Mouse (Mus musculus) C2C12 (cell line): ENCODE data around the gene Abcb8. TPM values are rescaled to one million over a fixed set of nuclear protein-coding genes. Genes with fewer than 3 reads are reported as not detected.

Experiments
- H3K27me3 ChIP-seq: one replicate; pipeline ENCODE4 v1.6.1; 2011; ENCODE audit not compliant: control insufficient read depth, insufficient read depth, insufficient read length
- H3K36me3 ChIP-seq: one replicate; pipeline ENCODE4 v1.6.1; 2011; ENCODE audit not compliant: control insufficient read depth, insufficient read depth
- H3K4me3 ChIP-seq: one replicate; pipeline ENCODE4 v1.5.1; 2011; ENCODE audit warnings: mild to moderate bottlenecking, control low read depth; ENCODE audit not compliant: poor library complexity, insufficient read depth, severe bottlenecking
- H3K79me2 ChIP-seq: one replicate; pipeline ENCODE4 v1.6.1; 2011; ENCODE audit not compliant: control insufficient read depth, insufficient read depth
- H3K79me3 ChIP-seq: one replicate; pipeline ENCODE4 v1.6.1; 2011; ENCODE audit warnings: low read depth, control low read depth
- H3ac ChIP-seq: one replicate; pipeline ENCODE3; 2011; ENCODE audit warnings: low read depth; ENCODE audit not compliant: control insufficient read depth, insufficient read length
- CEBPB ChIP-seq: IDR thresholded peaks from one replicate; pipeline ENCODE4 v1.6.1; 2011; ENCODE audit warnings: low read depth, mild to moderate bottlenecking, control low read depth, moderate library complexity
- CTCF ChIP-seq: IDR thresholded peaks from one replicate; pipeline ENCODE4 v1.5.1; 2011; ENCODE audit not compliant: control insufficient read depth, insufficient read depth, insufficient read length
- FOSL1 ChIP-seq: IDR thresholded peaks from one replicate; pipeline ENCODE4 v1.8.0; 2011; ENCODE audit warnings: mild to moderate bottlenecking, low read length; ENCODE audit not compliant: poor library complexity, insufficient read depth, severe bottlenecking
- MAX ChIP-seq: IDR thresholded peaks from one replicate; pipeline ENCODE4 v1.6.1; 2011; ENCODE audit warnings: mild to moderate bottlenecking, control low read depth
- MYOD1 ChIP-seq: IDR thresholded peaks from one replicate; pipeline ENCODE4 v1.6.1; 2011; ENCODE audit warnings: low read depth; ENCODE audit not compliant: control insufficient read depth, insufficient read length
- MYOG ChIP-seq: IDR thresholded peaks from one replicate; pipeline ENCODE4 v1.6.1; 2011; ENCODE audit not compliant: control insufficient read depth, insufficient read length; ENCODE audit errors: extremely low read depth
- USF1 ChIP-seq: IDR thresholded peaks from one replicate; pipeline ENCODE4 v1.6.1; 2011; ENCODE audit warnings: low read depth, mild to moderate bottlenecking, control low read depth, moderate library complexity
- polyA plus RNA-seq: library from polyadenylated mRNA; unstranded; fragments of >200 nt; fragmentation: generic; extraction: Trizol; gene quantifications from one replicate; pipeline ENCODE4 v1.2.1, GENCODE M21; 2012; ENCODE audit warnings: missing spikeins

Abcb8 gene
- polyA plus RNA-seq, 1 experiment = 25.1 TPM

GRCm38 (mm10) chr5:24424004-24424781, 30.7 kb downstream of the Abcb8 start:
- H3K79me3 ChIP-seq = peaks cover 15% of the 10 kb centered on the region
- peak overlapping the region; percentile 76 for H3ac ChIP-seq
- H3K4me3 ChIP-seq = peak overlapping the region; percentile 57
- TF ChIP-seq FOSL1 (no peak), CTCF (no peak), USF1 (no peak), CEBPB (no peak), MYOD1 (peak; percentile 49)
- peaks cover 37% of the 10 kb centered on the region for H3K79me2 ChIP-seq
- H3K36me3 ChIP-seq = peaks cover 14% of the 10 kb centered on the region
- H3K27me3 ChIP-seq = no peaks in the 10 kb centered on the region

GRCm38 (mm10) chr5:24424861-24425411, 31.5 kb downstream of the Abcb8 start:
- Histone ChIP-seq H3K27me3 (no peaks in the 10 kb centered on the region), H3K4me3 (peak overlapping the region; percentile 57), H3ac (peak overlapping the region; percentile 92), H3K79me2 (peaks cover 37% of the 10 kb centered on the region), H3K79me3 (peaks cover 15% of the 10 kb centered on the region), H3K36me3 (peaks cover 21% of the 10 kb centered on the region)
- TF ChIP-seq CEBPB (no peak), USF1 (no peak), MAX (no peak), CTCF (no peak), FOSL1 (no peak), MYOD1 (no peak), MYOG (no peak)

- Histone ChIP-seq H3ac (peak overlapping the region; percentile 92), H3K79me3 (peaks cover 15% of the 10 kb centered on the region), H3K4me3 (peak overlapping the region; percentile 57), H3K36me3 (peaks cover 27% of the 10 kb centered on the region), H3K27me3 (no peaks in the 10 kb centered on the region), H3K79me2 (peaks cover 37% of the 10 kb centered on the region)
- TF ChIP-seq FOSL1 = no peak
- TF ChIP-seq USF1 = no peak
- no peak for TF ChIP-seq MAX
- TF ChIP-seq CEBPB = no peak
- no peak for TF ChIP-seq MYOG
- no peak for TF ChIP-seq CTCF
- TF ChIP-seq MYOD1 = no peak
Measured at GRCm38 (mm10) chr5:24425421-24426036, 32.1 kb downstream of the Abcb8 start.

GRCm38 (mm10) chr5:24426037-24426432, 32.6 kb downstream of the Abcb8 start:
- TF ChIP-seq FOSL1 = no peak
- no peak for TF ChIP-seq USF1
- no peak for TF ChIP-seq MYOD1
- TF ChIP-seq CEBPB = no peak
- TF ChIP-seq CTCF = no peak
- TF ChIP-seq MAX = no peak
- TF ChIP-seq MYOG = no peak
- Histone ChIP-seq H3K27me3 (no peaks in the 10 kb centered on the region), H3ac (peak overlapping the region; percentile 92), H3K36me3 (peaks cover 30% of the 10 kb centered on the region), H3K79me3 (peaks cover 15% of the 10 kb centered on the region), H3K79me2 (peaks cover 37% of the 10 kb centered on the region), H3K4me3 (peak overlapping the region; percentile 57)

GRCm38 (mm10) chr5:24426556-24427284, 33.3 kb downstream of the Abcb8 start:
- Histone ChIP-seq H3K79me3 (peaks cover 15% of the 10 kb centered on the region), H3K27me3 (no peaks in the 10 kb centered on the region), H3K4me3 (peak overlapping the region; percentile 57), H3K36me3 (peaks cover 28% of the 10 kb centered on the region), H3K79me2 (peaks cover 37% of the 10 kb centered on the region), H3ac (no peak overlapping the region)
- TF ChIP-seq USF1 (peak; percentile 63), MYOG (no peak)
